ENCODE assay signal across 15 mouse cellular contexts in genomic region chr16:12692739-12693292, GRCm38 (mm10).
DNase-seq lines count a peak whose midpoint lies in the region.
"Had no signal": no experiment of that assay in that cellular context is flagged by ENCODE, and none has a peak within 500 bp of the region (broad histone marks: within the 10 kb centered on the region; RNA-seq: fewer than 3 reads in every experiment).

No protein-coding gene starts in this region.

- DNase-seq in heart, adult 11 months: peak; percentile 90
- no peak for DNase-seq in heart, postnatal 25 days (ENCODE audit: low spot score)
- DNase-seq in left cerebral cortex, postnatal 4 days: peak; percentile 6
- no peak for DNase-seq in left cerebral cortex, postnatal 36 days (ENCODE audit: low spot score in 2 of 2)
- DNase-seq in adrenal gland, postnatal 14 days: peak; percentile 45
- DNase-seq in mesoderm, embryonic 11.5 days (ENCODE audit: low read depth, low spot score): peak; percentile 7
- DNase-seq in kidney, postnatal 10 days: no peak
- no peak for DNase-seq in gastrocnemius, postnatal 4 days (ENCODE audit: low spot score in 2 of 2)
- DNase-seq: cerebellum, adult 18-20 months; cerebellum, postnatal 36 days; gastrocnemius, postnatal 25 days; kidney, adult 9 months; layer of hippocampus, postnatal 36 days; lung, adult 2 months; thymus, adult 18-20 months had no signal

- intact Hi-C loops in heart, postnatal 25 days (cut with DNase I): no loop called here
- intact Hi-C loops in left cerebral cortex, postnatal 4 days (cut with DNase I): no loop called here
- intact Hi-C loops in left cerebral cortex, postnatal 36 days (cut with DNase I): no loop called here

Comparison
In these comparisons a context has a peak if more than half of its experiments do, and no peak if none do; other contexts are left out.
1. DNase-seq: peak in heart, adult 11 months (single experiment), left cerebral cortex, postnatal 4 days (single experiment), adrenal gland, postnatal 14 days (single experiment) and mesoderm, embryonic 11.5 days (single experiment); none in heart, postnatal 25 days (single experiment), left cerebral cortex, postnatal 36 days (0 of 2), kidney, postnatal 10 days (single experiment) and gastrocnemius, postnatal 4 days (0 of 2).